Mouse (Mus musculus): ENCODE results near the gene Cdc14b. TPM values are rescaled to one million over a fixed set of nuclear protein-coding genes. Genes with fewer than 3 reads are reported as not detected.
A peak's percentile ranks its signal among the peaks of the same experiment; 100 is the strongest.

The Cdc14b gene
- polyA plus RNA-seq, 1 experiment from 2014 or later, result 20.7 TPM

DNA sequence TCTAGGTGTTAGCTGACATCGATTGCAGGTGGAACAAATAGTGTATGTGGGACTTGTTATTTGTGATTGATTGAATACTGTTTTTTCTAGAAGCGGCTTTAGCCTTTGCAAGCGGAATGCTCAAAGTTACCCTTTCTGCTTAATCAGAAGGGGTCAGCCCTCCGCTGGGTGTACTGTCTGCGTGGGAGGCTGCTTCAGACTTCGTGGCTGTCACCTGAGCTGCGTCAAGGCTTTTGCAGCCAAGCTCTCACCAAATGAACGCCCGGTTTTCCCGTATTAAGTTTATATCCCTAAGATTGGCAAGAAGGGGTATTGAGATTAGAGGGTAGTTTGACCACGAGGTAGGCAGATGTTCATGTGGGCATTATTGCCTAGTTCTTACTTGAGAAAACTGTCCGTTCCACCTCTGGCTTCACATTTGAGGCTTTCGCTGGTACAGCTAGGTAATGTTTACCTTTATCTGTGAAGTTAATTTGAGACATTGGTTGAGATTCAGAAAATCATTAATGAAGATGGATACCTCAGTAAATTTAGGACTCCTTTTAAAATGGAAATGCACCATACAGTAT, 111.9 kb downstream of the Cdc14b start:
- Histone ChIP-seq H3K4me1 (peaks cover 16% of the 10 kb centered on the region), H3K9ac (peak overlapping the region; percentile 91), H3K9me3 (peaks cover 30% of the 10 kb centered on the region), H3K4me3 (peak overlapping the region; percentile 89), H3K36me3 (peaks cover 23% of the 10 kb centered on the region), H3K4me2 (peak overlapping the region; percentile 97), H3K27me3 (no peaks in the 10 kb centered on the region), H3K27ac (no peak overlapping the region)
- no peak for ATAC-seq (ENCODE audit: insufficient number of reproducible peaks, insufficient read depth, low FRiP score, low TSS enrichment, low read depth)
- 29% methylated on average over 13 of the region's 13 CpGs for WGBS

DNA sequence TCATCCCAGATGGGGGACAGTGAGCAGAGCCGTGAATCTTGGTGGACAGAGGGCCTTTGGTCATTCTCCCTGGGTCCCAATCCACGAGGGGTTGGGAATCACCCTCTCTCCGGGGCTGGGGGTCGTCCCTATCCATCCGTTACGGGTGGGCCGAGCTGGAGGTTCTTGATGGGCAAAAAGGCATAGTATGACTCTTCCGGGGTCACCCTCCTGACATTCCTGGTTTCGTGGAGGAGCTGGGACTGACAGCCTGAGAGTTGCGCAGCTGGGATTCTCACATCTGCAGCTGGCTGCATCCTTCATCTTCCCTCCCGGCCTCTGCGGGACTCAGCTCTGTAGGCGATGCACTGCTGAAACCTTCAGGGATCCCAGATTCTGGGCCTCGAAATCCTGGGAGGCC, 112.5 kb downstream of the Cdc14b start:
- Histone ChIP-seq H3K9ac (peak overlapping the region; percentile 91), H3K27ac (no peak overlapping the region), H3K4me1 (peaks cover 16% of the 10 kb centered on the region), H3K4me3 (peak overlapping the region; percentile 89), H3K9me3 (peaks cover 29% of the 10 kb centered on the region), H3K36me3 (peaks cover 20% of the 10 kb centered on the region), H3K27me3 (no peaks in the 10 kb centered on the region), H3K4me2 (peak overlapping the region; percentile 97)
- WGBS, result 3% methylated on average over 14 of the region's 14 CpGs
- 0 out of 2 replicates have a peak, but pooled peaks have one; percentile 3 for ATAC-seq (ENCODE audit: insufficient number of reproducible peaks, insufficient read depth, low FRiP score, low TSS enrichment, low read depth)

DNA sequence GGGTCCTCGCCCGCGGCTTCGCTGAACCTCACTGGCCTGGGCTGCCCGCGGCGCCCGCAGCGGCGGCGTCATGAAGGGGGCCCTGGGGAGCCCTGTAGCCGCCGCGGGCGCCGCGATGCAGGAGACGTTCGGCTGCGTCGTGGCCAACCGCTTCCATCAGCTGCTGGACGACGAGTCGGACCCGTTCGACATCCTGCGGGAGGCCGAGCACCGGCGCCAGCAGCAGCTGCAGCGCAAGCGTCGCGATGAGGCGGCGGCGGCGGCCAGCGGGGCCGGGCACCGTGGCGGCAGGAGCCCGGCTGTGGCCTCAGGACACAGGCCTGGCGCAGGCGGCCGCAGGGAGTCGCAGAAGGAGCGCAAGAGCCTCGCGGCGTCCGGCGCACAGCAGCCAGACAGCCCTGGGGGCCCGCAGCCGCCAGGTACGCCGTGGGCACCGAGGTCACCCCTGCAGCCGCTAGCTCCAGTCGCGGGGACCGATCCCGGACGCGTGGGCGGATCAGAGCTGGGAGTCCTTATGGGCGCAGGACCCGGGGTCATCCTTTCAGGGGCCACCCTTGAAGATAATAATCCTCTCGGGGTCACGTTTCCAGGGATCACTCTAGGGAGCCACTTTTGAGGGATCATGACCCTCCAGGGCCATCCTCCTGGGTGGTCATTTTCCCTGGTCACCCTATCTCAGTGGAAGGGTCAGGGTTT, 113.0 kb downstream of the Cdc14b start:
- Histone ChIP-seq H3K27me3 (no peaks in the 10 kb centered on the region), H3K4me1 (peaks cover 16% of the 10 kb centered on the region), H3K4me2 (peak overlapping the region; percentile 97), H3K4me3 (peak overlapping the region; percentile 89), H3K27ac (peak overlapping the region; percentile 84), H3K9me3 (peaks cover 24% of the 10 kb centered on the region), H3K36me3 (peaks cover 17% of the 10 kb centered on the region), H3K9ac (peak overlapping the region; percentile 91)
- peak; percentile 57; the same call in 1 of the 2 replicates for ATAC-seq (ENCODE audit: insufficient number of reproducible peaks, insufficient read depth, low FRiP score, low TSS enrichment, low read depth)
- WGBS, result under 1% methylated on average over 69 of the region's 71 CpGs

DNA sequence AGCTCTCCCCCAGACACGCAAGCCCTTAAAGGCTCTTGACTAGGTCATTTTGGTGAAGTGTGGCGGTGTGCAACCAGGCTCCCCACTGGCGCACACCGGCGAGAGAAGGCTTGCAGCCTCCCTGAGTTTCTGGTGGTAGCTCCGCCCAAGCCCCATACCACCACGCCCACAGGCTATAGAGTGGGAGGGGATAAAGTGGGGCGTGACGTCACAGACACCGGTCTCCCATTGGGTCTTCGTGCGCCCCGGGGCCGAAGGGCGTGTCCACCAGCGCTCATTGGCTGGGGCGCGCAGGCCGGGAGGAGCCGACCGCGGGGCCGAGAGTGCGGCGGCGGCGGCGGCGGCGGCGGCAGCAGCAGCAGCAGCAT, 113.6 kb downstream of the Cdc14b start, which contains the start of gene Habp4:
Gene Habp4, plus strand, starts transcription at position 277 of the 368 bp plus-strand sequence.
- Histone ChIP-seq H3K4me2 (peak within 1 kb of the TSS; percentile 97), H3K27ac (peak within 1 kb of the TSS; percentile 84), H3K9me3 (peaks cover 18% of the 10 kb centered on the region), H3K4me1 (peaks cover 16% of the 10 kb centered on the region), H3K4me3 (peak within 1 kb of the TSS; percentile 89), H3K9ac (peak within 1 kb of the TSS; percentile 91), H3K27me3 (no peaks in the 10 kb centered on the region), H3K36me3 (peaks cover 12% of the 10 kb centered on the region)
- peak; percentile 98 for ATAC-seq (ENCODE audit: insufficient number of reproducible peaks, insufficient read depth, low FRiP score, low TSS enrichment, low read depth)
- WGBS, result under 1% methylated on average over 31 of the region's 31 CpGs

DNA sequence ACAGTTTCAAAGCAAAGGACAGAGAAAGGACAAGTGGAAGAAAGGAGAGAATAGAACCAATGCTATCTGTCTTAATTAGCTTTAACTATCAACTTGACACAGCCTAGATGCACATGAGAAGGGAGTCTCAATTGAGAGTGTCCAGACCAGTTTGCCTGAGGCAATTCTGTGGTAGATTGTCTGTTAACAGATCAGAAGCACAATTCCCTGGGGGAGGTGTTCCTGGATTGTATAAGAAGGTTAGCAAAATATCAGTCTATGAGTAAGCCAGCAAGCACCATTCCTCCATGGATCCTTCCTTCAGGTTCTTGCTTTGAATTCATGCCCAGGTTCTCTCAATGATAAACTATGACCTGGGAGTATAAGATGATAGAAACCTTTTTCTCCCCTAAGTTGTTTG, 118.1 kb downstream of the Cdc14b start:
- no peak overlapping the region for H3K4me3 ChIP-seq
- no peak overlapping the region for H3K4me2 ChIP-seq
- no peak for ATAC-seq (ENCODE audit: insufficient number of reproducible peaks, insufficient read depth, low FRiP score, low TSS enrichment, low read depth)
- no peaks in the 10 kb centered on the region for H3K36me3 ChIP-seq
- no peaks in the 10 kb centered on the region for H3K27me3 ChIP-seq
- H3K9me3 ChIP-seq, result no peaks in the 10 kb centered on the region
- no peak overlapping the region for H3K9ac ChIP-seq
- no peak overlapping the region for H3K27ac ChIP-seq
- H3K4me1 ChIP-seq, result peaks cover 17% of the 10 kb centered on the region

DNA sequence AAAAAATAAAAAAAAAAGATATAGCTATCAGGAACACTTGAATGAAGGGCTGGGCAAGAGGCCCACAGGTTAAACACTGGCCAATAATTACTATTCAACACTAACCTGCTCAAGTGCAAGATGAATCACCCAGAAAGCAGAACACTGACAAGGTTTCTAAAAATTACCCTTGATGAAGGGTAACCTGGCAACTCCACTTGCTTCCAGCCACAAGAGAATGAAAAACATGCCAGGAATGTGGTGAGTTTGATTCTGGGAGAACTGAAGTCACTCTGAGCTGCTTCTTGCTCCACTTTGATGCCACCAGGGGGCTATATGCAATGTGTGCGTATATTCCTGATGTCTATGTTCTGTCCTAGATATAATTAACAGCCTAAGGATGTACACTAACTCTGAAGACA, 119.9 kb downstream of the Cdc14b start:
- Histone ChIP-seq H3K4me2 (no peak overlapping the region; the same call in 1 of the 2 replicates), H3K27me3 (no peaks in the 10 kb centered on the region), H3K27ac (no peak overlapping the region), H3K9me3 (no peaks in the 10 kb centered on the region), H3K4me1 (peaks cover 28% of the 10 kb centered on the region), H3K4me3 (no peak overlapping the region), H3K36me3 (no peaks in the 10 kb centered on the region), H3K9ac (no peak overlapping the region)
- no peak for ATAC-seq (ENCODE audit: insufficient number of reproducible peaks, insufficient read depth, low FRiP score, low TSS enrichment, low read depth)
- WGBS, result 6% methylated on average over 1 of the region's 1 CpGs

DNA sequence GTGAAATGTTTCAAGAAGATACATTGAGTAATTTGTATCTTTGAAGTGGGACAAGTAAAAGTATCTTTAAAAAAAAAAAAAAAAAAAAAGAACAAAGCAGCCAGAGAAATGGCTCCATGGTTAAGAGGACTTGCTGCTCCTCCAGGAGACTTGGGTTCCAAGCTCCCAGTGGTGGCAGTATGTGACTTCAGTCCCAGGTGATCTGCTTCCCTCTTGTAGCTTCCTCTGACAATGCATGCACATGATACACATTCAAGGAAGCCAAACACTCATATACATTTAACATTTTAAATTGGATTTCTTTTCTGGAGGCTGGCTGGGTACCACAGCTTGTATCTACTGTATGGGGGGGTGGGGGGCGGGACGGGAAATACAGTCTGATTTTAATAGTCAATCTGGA, 120.4 kb downstream of the Cdc14b start:
- no peaks in the 10 kb centered on the region for H3K27me3 ChIP-seq
- no peaks in the 10 kb centered on the region for H3K36me3 ChIP-seq
- H3K9me3 ChIP-seq, result no peaks in the 10 kb centered on the region
- no peak overlapping the region for H3K9ac ChIP-seq
- H3K27ac ChIP-seq, result no peak overlapping the region
- 57% methylated on average over 2 of the region's 2 CpGs for WGBS
- no peak for ATAC-seq (ENCODE audit: insufficient number of reproducible peaks, insufficient read depth, low FRiP score, low TSS enrichment, low read depth)
- H3K4me2 ChIP-seq, result no peak overlapping the region
- no peak overlapping the region for H3K4me3 ChIP-seq
- H3K4me1 ChIP-seq, result peaks cover 32% of the 10 kb centered on the region

DNA sequence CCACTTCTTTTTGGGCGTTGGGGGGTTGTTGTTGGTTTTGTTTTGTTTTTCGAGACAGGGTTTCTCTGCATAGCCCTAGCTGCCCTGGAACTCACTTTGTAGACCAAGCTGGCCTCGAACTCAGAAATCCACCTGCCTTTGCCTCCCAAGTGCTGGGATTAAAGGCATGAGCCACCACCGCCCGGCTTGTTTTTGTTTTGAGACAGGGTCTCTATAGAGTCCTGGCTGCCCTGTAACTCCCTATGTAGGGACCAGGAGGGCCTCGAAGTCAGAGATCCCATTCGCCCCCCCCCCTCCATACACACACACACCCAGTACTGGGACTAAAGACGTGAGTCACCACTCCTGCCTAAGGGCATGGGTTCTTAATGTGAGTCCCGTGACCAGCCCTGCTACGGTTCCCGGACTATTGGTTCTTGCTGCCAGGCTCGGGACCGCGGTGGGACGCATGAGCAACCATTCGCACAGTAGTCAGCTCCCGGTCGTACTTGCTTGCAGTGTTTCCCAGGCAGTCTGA, 121.3 kb downstream of the Cdc14b start:
- Histone ChIP-seq H3K9me3 (no peaks in the 10 kb centered on the region), H3K27ac (peak overlapping the region; percentile 55; the same call in 1 of the 2 replicates), H3K4me1 (peaks cover 32% of the 10 kb centered on the region), H3K4me3 (peak overlapping the region; percentile 90), H3K36me3 (no peaks in the 10 kb centered on the region), H3K9ac (peak overlapping the region; percentile 51; the same call in 1 of the 2 replicates), H3K4me2 (peak overlapping the region; percentile 87), H3K27me3 (no peaks in the 10 kb centered on the region)
- WGBS, result 1% methylated on average over 18 of the region's 18 CpGs
- peak; percentile 53 for ATAC-seq (ENCODE audit: insufficient number of reproducible peaks, insufficient read depth, low FRiP score, low TSS enrichment, low read depth)

DNA sequence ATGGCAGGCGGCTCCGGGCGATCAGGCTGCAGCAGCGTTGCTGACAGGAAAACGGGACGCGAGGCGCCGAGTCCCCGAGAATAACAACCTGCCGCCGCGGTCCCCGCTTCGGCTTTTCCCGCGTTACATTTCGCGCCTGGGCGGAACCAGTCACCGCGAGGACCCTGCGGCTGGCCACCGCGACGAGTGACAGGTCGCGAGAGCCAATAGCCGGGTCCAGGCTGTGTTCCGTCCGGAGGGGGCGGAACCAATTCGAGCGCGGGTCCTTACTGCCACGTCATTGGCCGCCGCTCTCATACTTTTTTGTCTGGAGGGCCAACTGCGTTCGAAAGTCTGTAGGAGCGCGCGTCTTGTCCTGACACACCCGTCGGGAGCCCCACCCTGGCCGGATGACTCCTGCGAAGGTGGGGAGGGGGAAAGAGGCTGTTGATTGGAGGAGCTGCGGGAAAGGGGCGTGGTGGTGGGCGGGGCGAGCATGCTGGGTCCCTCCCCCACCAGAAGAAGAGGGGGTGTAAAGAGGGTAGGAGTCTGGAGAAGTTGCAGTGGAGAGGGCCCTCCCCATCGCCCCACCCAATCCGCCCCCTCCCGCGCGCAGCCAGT, 121.9 kb downstream of the Cdc14b start, which contains the start of gene Zfp367:
Gene Zfp367, minus strand, starts transcription at position 120 of the 600 bp plus-strand sequence.
- no peaks in the 10 kb centered on the region for H3K36me3 ChIP-seq
- H3K4me2 ChIP-seq, result peak within 1 kb of the TSS; percentile 87
- peak within 1 kb of the TSS; percentile 83 for H3K9ac ChIP-seq
- H3K27ac ChIP-seq, result peak within 1 kb of the TSS; percentile 91
- no peaks in the 10 kb centered on the region for H3K9me3 ChIP-seq
- peak; percentile 97 for ATAC-seq (ENCODE audit: insufficient number of reproducible peaks, insufficient read depth, low FRiP score, low TSS enrichment, low read depth)
- under 1% methylated on average over 56 of the region's 56 CpGs for WGBS
- H3K27me3 ChIP-seq, result no peaks in the 10 kb centered on the region
- H3K4me1 ChIP-seq, result peaks cover 32% of the 10 kb centered on the region
- peak within 1 kb of the TSS; percentile 90 for H3K4me3 ChIP-seq

DNA sequence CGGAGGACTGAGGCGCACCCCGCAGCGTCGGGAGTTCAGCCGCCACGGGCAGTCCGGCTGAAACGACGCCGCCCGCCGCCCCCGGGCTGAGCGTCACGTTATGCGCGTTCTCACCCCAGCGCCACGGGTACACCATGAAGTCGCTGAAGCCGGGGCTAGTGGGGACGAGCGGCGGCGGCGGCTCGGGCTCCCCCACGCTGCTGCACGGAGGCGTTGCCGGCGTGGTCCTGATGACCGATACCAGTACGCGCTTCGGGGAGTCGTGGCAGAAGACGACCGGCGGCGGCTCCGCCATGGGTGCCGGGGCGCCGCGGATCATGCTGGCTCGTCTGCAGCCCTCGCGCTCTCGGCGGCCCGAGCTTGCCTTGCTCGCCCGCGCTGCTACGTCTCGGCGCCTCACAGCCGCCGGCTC, 122.4 kb downstream of the Cdc14b start:
- under 1% methylated on average over 58 of the region's 61 CpGs for WGBS
- H3K27ac ChIP-seq, result peak overlapping the region; percentile 91
- peak; percentile 22; the same call in 1 of the 2 replicates for ATAC-seq (ENCODE audit: insufficient number of reproducible peaks, insufficient read depth, low FRiP score, low TSS enrichment, low read depth)
- H3K4me3 ChIP-seq, result peak overlapping the region; percentile 90
- peak overlapping the region; percentile 83 for H3K9ac ChIP-seq
- H3K27me3 ChIP-seq, result no peaks in the 10 kb centered on the region
- peaks cover 32% of the 10 kb centered on the region for H3K4me1 ChIP-seq
- peak overlapping the region; percentile 87 for H3K4me2 ChIP-seq
- H3K9me3 ChIP-seq, result no peaks in the 10 kb centered on the region
- no peaks in the 10 kb centered on the region for H3K36me3 ChIP-seq

DNA sequence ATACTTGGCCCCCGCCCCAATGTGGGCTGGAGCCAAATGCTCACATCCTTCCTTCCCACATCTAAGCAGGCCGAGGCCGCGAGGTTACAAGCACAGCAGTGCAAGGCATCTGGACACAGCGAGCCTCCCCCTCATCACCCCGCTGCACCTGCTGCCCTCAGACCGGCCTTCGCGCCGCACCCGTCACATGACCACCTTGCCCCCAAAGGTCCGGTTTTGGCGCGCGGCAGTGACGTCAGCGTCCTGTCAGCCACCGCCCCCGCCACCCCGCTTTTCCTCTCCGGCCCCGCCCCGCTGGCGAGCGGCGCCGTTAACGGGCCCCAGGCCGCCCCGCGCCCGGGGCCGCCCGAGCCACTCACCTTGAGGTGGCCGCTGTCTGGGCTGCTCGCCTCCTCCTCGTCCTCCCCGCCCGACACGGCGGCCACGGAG, 122.8 kb downstream of the Cdc14b start:
- Histone ChIP-seq H3K27ac (peak overlapping the region; percentile 91), H3K9me3 (no peaks in the 10 kb centered on the region), H3K36me3 (no peaks in the 10 kb centered on the region), H3K27me3 (no peaks in the 10 kb centered on the region), H3K4me2 (peak overlapping the region; percentile 87), H3K9ac (peak overlapping the region; percentile 83), H3K4me1 (peaks cover 32% of the 10 kb centered on the region), H3K4me3 (peak overlapping the region; percentile 90)
- under 1% methylated on average over 36 of the region's 42 CpGs for WGBS
- ATAC-seq (ENCODE audit: insufficient number of reproducible peaks, insufficient read depth, low FRiP score, low TSS enrichment, low read depth), result peak; percentile 27; the same call in 1 of the 2 replicates
